Mouse (Mus musculus) heart, embryonic 15.5 days (tissue): ENCODE measurements around the gene Wfikkn2. TPM values are rescaled to one million over a fixed set of nuclear protein-coding genes. Genes with fewer than 3 reads are reported as not detected.

Experiments used
- ATAC-seq: fragments of 200-750 bp; cut with Nextera tagmentation; replicated peaks from 2 replicates; pipeline ENCODE4 v1.8.0; 2017; ENCODE audit warnings: low read depth, moderate TSS enrichment; ENCODE audit not compliant: insufficient number of reproducible peaks, insufficient read depth, low FRiP score
- H3K27ac ChIP-seq: fragments of 300-500 bp; sonication (generic); 2 replicates; pipeline ENCODE4 v1.5.1; 2015; ENCODE audit warnings: mild to moderate bottlenecking, inconsistent platforms
- H3K27me3 ChIP-seq: fragments of 300-500 bp; sonication (generic); 2 replicates; pipeline ENCODE4 v1.6.1; 2015; ENCODE audit warnings: inconsistent platforms
- H3K36me3 ChIP-seq: fragments of 300-500 bp; sonication (generic); 2 replicates; pipeline ENCODE4 v1.6.1; 2015; ENCODE audit warnings: mild to moderate bottlenecking, inconsistent platforms
- H3K4me1 ChIP-seq: fragments of 300-500 bp; sonication (generic); replicated peaks from 2 replicates; pipeline ENCODE4 v1.6.1; 2015; ENCODE audit warnings: inconsistent platforms
- H3K4me2 ChIP-seq: fragments of 300-500 bp; sonication (generic); 2 replicates; pipeline ENCODE4 v1.6.1; 2015; ENCODE audit warnings: inconsistent platforms, mild to moderate bottlenecking, moderate library complexity
- H3K4me3 ChIP-seq: fragments of 300-500 bp; sonication (generic); 2 replicates; pipeline ENCODE4 v1.5.1; 2015; ENCODE audit warnings: mild to moderate bottlenecking, inconsistent platforms
- H3K9ac ChIP-seq: fragments of 300-500 bp; sonication (generic); 2 replicates; pipeline ENCODE4 v1.6.1; 2015; ENCODE audit warnings: mild to moderate bottlenecking, inconsistent platforms
- H3K9me3 ChIP-seq: fragments of 300-500 bp; sonication (generic); replicated peaks from 2 replicates; pipeline ENCODE4 v1.6.1; 2016; ENCODE audit warnings: inconsistent platforms
- WGBS: fragments of 180-500 bp; shearing (Covaris S2); methylation state at CpG from one replicate; pipeline ENCODE4 v1.1.7; 2015; ENCODE audit warnings: mixed read lengths; 5-methylcytosine and 5-hydroxymethylcytosine counted together
- polyA plus RNA-seq: library from polyadenylated mRNA; unstranded; fragments of >200 nt; fragmentation: Nextera tagmentation; extraction: Ambion mirVana; gene quantifications from 2 replicates; pipeline ENCODE4 v1.2.1, GENCODE M21; 2015

The Wfikkn2 gene
- polyA plus RNA-seq, 1 experiment from 2014 or later, result 2.4 TPM

- Histone ChIP-seq H3K27me3 (no peaks in the 10 kb centered on the region), H3K36me3 (no peaks in the 10 kb centered on the region), H3K27ac (no peak overlapping the region), H3K9ac (no peak overlapping the region), H3K9me3 (no peaks in the 10 kb centered on the region), H3K4me3 (no peak overlapping the region), H3K4me2 (no peak overlapping the region), H3K4me1 (peaks cover 40% of the 10 kb centered on the region)
- no peak for ATAC-seq
- 83% methylated on average over 8 of the region's 8 CpGs for WGBS
These were observed 10.9 kb downstream of the Wfikkn2 start for GRCm38 (mm10) chr11:94234857-94235256.

GRCm38 (mm10) chr11:94234380-94234779, 11.4 kb downstream of the Wfikkn2 start:
- no peak overlapping the region for H3K4me3 ChIP-seq
- H3K9ac ChIP-seq, result no peak overlapping the region
- H3K4me1 ChIP-seq, result peaks cover 44% of the 10 kb centered on the region
- H3K9me3 ChIP-seq, result no peaks in the 10 kb centered on the region
- no peaks in the 10 kb centered on the region for H3K36me3 ChIP-seq
- H3K27ac ChIP-seq, result no peak overlapping the region
- no peak overlapping the region for H3K4me2 ChIP-seq
- 80% methylated on average over 12 of the region's 12 CpGs for WGBS
- no peaks in the 10 kb centered on the region for H3K27me3 ChIP-seq
- no peak for ATAC-seq

GRCm38 (mm10) chr11:94233405-94233804, 12.4 kb downstream of the Wfikkn2 start:
- no peak for ATAC-seq
- H3K9ac ChIP-seq, result no peak overlapping the region
- H3K4me2 ChIP-seq, result no peak overlapping the region
- H3K27me3 ChIP-seq, result no peaks in the 10 kb centered on the region
- peaks cover 52% of the 10 kb centered on the region for H3K4me1 ChIP-seq
- H3K27ac ChIP-seq, result peak overlapping the region; percentile 41; the same call in 1 of the 2 replicates
- no peaks in the 10 kb centered on the region for H3K9me3 ChIP-seq
- 69% methylated on average over 6 of the region's 6 CpGs for WGBS
- no peak overlapping the region for H3K4me3 ChIP-seq
- no peaks in the 10 kb centered on the region for H3K36me3 ChIP-seq

- Histone ChIP-seq H3K4me2 (peak overlapping the region; percentile 25; the same call in 1 of the 2 replicates), H3K4me3 (no peak overlapping the region), H3K4me1 (peaks cover 54% of the 10 kb centered on the region), H3K9ac (peak overlapping the region; percentile 28; the same call in 1 of the 2 replicates), H3K9me3 (no peaks in the 10 kb centered on the region), H3K36me3 (no peaks in the 10 kb centered on the region), H3K27me3 (no peaks in the 10 kb centered on the region), H3K27ac (peak overlapping the region; percentile 84)
- peak; percentile 53 for ATAC-seq
- WGBS, result 60% methylated on average over 19 of the region's 19 CpGs
These were observed 13.8 kb downstream of the Wfikkn2 start for GRCm38 (mm10) chr11:94231821-94232552.

DNA sequence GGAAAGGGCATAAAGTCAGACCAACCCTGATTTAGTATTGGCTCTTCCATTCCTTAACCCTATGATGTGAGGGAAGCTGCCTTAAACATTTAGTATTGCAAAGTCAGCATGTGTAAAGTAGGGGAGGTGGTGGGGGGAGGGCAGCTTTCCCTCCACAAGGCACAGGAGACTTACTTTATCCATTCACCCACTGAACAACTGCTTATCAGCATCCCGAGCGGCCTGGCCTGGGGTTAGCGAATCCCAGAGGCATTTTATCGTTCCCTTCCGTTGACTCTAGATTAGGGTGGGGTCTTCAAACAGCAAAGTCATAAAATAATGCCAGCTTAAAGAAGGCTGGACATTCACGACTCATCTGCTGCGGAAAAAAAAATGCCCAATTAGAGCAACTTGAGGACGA, 15.6 kb downstream of the Wfikkn2 start:
- no peaks in the 10 kb centered on the region for H3K27me3 ChIP-seq
- H3K9me3 ChIP-seq, result no peaks in the 10 kb centered on the region
- 28% methylated on average over 8 of the region's 8 CpGs for WGBS
- no peak overlapping the region for H3K4me2 ChIP-seq
- ATAC-seq, result no peak
- H3K4me1 ChIP-seq, result peaks cover 61% of the 10 kb centered on the region
- H3K27ac ChIP-seq, result peak overlapping the region; percentile 84
- no peak overlapping the region for H3K9ac ChIP-seq
- H3K4me3 ChIP-seq, result no peak overlapping the region
- H3K36me3 ChIP-seq, result no peaks in the 10 kb centered on the region

DNA sequence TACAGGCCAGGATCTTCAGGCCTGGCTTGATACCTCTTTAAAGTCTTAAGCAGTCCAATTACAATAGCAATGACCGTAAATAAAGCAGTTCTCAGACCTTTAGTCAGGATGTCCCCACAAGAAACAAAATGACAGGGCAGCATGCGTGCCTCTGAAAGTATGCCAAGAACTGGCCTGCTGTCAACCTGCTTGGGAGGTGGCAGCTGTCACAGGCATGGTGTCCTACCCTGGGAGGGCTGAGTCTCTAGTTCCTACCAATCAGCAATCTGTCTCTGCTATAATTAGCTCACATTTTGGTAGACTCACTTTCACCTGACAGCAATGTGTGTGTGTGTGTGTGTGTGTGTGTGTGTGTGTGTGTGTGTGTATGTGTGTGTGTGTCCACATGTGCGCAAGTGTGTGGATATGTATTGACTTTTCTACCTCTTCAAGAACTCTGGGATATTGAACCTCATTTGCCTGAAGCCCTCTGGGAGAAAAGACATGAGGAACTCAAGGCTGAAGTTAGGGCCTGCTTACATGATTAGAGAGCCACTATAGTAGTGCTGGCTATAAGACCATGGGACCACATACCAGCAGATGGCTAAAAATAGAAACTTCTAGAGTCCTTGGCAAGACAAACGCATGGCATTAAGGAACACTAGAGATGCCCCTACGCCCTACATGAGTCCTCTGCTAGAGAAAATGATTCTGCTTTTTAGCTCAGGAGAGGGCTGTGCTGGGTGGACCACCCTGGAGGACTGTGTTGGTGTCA, 16.4 kb downstream of the Wfikkn2 start:
- H3K27ac ChIP-seq, result peak overlapping the region; percentile 84
- WGBS, result 54% methylated on average over 5 of the region's 5 CpGs

DNA sequence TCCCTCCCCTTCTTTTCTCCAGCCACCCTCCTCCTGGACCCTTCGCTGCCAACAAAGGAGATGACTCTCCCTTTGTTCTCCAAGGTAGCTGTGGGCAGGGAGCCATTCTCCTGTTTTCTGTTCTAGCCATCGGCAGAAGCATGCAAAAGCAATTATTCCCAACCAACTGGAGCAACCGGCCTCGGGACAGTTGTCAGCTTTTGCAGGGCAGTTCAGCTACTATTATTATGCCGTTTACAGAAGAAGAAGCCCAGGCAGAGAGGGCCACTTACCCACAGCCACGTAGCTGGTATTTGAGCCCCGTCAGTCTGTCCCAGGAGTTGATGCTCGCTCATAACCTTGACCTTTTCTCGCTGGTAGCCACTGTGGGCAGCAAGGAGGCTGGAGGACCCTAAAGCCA, 17.4 kb downstream of the Wfikkn2 start:
- Histone ChIP-seq H3K9ac (no peak overlapping the region), H3K4me2 (no peak overlapping the region), H3K27me3 (no peaks in the 10 kb centered on the region), H3K4me3 (no peak overlapping the region), H3K27ac (peak overlapping the region; percentile 84), H3K4me1 (peaks cover 54% of the 10 kb centered on the region), H3K9me3 (no peaks in the 10 kb centered on the region), H3K36me3 (no peaks in the 10 kb centered on the region)
- 57% methylated on average over 9 of the region's 9 CpGs for WGBS
- ATAC-seq, result no peak

More for the DNA sequence above, 16.4 kb downstream of the Wfikkn2 start:
- H3K4me3 ChIP-seq, result no peak overlapping the region
- no peak overlapping the region for H3K4me2 ChIP-seq
- ATAC-seq, result peak; percentile 57; the same call in 1 of the 2 replicates
- no peaks in the 10 kb centered on the region for H3K27me3 ChIP-seq
- H3K9me3 ChIP-seq, result no peaks in the 10 kb centered on the region
- H3K4me1 ChIP-seq, result peaks cover 61% of the 10 kb centered on the region
- no peaks in the 10 kb centered on the region for H3K36me3 ChIP-seq
- no peak overlapping the region for H3K9ac ChIP-seq

DNA sequence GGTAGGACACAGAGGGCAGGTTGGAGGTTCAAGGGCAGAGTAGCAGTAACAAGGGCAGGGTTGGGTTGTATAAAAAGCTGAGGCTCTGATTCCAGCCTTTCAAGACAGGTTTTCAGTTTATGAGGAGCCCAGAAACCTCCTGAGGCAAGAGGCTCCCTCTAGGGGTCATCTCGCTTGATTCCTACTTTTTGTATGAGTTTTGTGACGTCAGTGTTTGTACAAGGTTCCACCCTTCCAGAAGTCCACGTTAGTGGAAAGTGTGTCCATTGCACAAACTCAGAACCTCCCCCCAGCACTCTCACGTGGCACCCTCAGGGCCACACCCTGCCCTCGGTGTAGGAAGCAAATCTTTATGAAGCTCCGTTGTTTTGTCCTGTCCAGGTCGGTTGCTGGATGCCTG, 19.8 kb downstream of the Wfikkn2 start:
- Histone ChIP-seq H3K4me1 (peaks cover 33% of the 10 kb centered on the region), H3K27ac (peak overlapping the region; percentile 35; the same call in 1 of the 2 replicates), H3K9me3 (no peaks in the 10 kb centered on the region), H3K4me3 (no peak overlapping the region), H3K36me3 (no peaks in the 10 kb centered on the region), H3K9ac (no peak overlapping the region), H3K4me2 (peak overlapping the region; percentile 50), H3K27me3 (no peaks in the 10 kb centered on the region)
- WGBS, result 15% methylated on average over 7 of the region's 7 CpGs
- ATAC-seq, result peak; percentile 44; the same call in 1 of the 2 replicates

DNA sequence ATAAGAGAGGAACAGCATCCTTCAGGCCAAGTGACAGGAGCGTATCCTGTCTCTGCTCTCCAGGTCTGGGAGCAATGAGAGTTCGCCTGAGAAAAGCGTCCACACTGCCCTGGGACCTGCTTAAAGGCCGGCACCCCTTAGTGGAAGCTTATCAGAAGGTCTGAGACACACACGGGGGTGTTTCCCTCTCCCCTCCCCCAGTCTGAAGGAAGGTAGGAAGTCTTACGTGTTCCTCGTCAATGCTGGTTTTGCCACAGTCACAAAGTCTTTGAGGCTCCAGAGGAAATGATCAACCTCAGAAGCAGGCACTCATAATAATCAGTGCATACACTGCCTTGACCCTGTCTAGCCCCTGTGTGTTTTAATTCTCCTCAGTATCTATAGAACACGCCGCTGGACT, 22.3 kb downstream of the Wfikkn2 start:
- no peak for ATAC-seq
- H3K4me3 ChIP-seq, result no peak overlapping the region
- no peaks in the 10 kb centered on the region for H3K36me3 ChIP-seq
- H3K4me1 ChIP-seq, result peaks cover 13% of the 10 kb centered on the region
- H3K9me3 ChIP-seq, result no peaks in the 10 kb centered on the region
- H3K27me3 ChIP-seq, result no peaks in the 10 kb centered on the region
- no peak overlapping the region for H3K27ac ChIP-seq
- WGBS, result 67% methylated on average over 9 of the region's 9 CpGs
- no peak overlapping the region for H3K4me2 ChIP-seq
- no peak overlapping the region for H3K9ac ChIP-seq

DNA sequence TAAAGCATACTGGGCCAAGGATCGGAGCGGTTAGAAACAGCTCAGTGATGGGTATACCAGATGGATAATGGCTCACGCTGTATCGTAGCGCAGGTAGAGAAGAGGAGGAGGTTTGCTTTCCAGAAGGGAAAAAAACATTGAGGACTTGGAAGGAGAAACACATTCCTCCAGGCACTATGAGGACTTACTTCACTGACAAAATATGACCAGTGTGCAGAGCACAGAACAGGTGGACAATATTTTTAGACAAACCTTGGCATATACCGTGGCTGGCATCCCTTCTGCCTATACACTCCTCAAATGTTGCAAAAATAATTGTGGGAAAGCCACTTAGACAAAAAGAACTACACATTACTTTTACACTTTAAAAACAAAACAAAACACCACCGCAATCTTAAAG, 24.5 kb downstream of the Wfikkn2 start:
- H3K4me2 ChIP-seq, result no peak overlapping the region

DNA sequence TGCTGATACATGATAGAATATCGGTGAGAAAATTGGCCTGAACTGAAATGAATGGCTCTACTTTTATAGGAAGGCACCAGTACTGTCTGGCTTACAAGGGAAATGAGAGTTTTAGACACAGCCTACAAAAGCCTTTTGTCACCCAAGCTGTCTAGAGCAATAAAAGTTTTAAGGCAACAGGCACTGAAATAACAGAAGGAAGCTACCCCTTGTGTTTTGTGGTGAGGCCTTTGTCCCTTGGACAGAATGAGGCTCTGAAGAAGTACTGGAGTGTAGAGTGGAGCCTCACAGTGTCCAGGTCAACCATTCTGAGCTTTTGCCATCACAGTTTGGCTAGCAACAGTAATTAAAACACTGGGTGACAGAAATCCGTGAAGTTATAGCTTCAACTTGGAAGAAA, 29.6 kb downstream of the Wfikkn2 start:
- H3K27ac ChIP-seq, result peak overlapping the region; percentile 3; the same call in 1 of the 2 replicates
- WGBS, result 46% methylated on average over 2 of the region's 2 CpGs

More for the DNA sequence above, 24.5 kb downstream of the Wfikkn2 start:
- H3K27me3 ChIP-seq, result no peaks in the 10 kb centered on the region
- 89% methylated on average over 7 of the region's 7 CpGs for WGBS
- H3K9ac ChIP-seq, result no peak overlapping the region
- no peaks in the 10 kb centered on the region for H3K36me3 ChIP-seq
- peaks cover 10% of the 10 kb centered on the region; the same call in 1 of the 2 replicates for H3K4me1 ChIP-seq
- no peaks in the 10 kb centered on the region for H3K9me3 ChIP-seq
- no peak for ATAC-seq
- H3K27ac ChIP-seq, result no peak overlapping the region
- H3K4me3 ChIP-seq, result no peak overlapping the region

More for the DNA sequence above, 29.6 kb downstream of the Wfikkn2 start:
- Histone ChIP-seq H3K4me3 (no peak overlapping the region), H3K27me3 (no peaks in the 10 kb centered on the region), H3K4me1 (peaks cover 21% of the 10 kb centered on the region), H3K9ac (no peak overlapping the region), H3K9me3 (no peaks in the 10 kb centered on the region), H3K4me2 (no peak overlapping the region), H3K36me3 (peaks cover 14% of the 10 kb centered on the region)
- no peak for ATAC-seq
